Mouse (Mus musculus): Measurements from ENCODE around the gene Lmbr1. TPM values are rescaled to one million over a fixed set of nuclear protein-coding genes. Genes with fewer than 3 reads are reported as not detected.
"Not testable (repeated sequence)": the region's sequence is repeated elsewhere in the genome, so short reads cannot be mapped to it uniquely, and the experiment has no call there.

Gene Lmbr1
- 9.0 and 14.6 TPM in 2 replicates for polyA plus RNA-seq (2014; fragmentation: Nextera tagmentation; extraction: Ambion mirVana)

DNA sequence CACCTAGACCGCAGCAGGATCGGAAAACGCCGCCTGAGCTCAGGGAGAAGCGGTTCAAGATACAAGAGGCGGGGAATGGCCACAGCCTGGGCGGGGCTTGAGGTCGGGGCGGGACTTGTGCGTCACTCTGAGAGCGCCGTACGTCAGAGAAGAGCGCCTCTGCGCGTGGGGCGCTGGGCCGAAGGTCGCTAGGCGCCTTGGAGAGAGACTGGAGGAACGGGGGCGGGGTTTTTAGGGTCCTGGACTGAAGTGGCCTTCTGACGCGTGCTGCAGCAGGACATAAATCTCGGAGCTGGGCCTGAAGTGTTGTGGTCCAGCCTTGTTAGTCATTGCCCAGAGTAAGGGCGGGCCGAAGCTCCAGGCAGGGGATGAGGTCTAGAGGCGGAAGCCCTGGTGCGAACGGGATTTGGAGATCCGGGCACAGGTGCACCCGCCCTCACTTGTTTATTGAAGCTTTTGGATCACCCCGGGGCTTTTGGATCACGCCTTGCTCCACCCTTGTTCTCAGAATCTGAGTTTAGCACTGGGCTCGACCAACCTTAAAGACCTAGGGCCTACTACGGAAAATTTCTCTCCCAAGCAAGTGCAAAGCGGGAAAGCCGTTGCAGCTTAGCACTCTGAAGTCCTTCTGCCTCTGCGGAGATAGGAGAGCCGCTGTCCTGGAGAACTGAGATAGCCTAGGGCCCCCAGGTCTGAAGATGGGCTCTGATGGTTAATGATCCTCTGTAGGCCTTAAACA, at the start of gene Lmbr1:
Lmbr1 (minus strand) TSS at position 93 of the 739 bp plus-strand sequence.
- ATAC-seq (ENCODE audit: low FRiP score, low TSS enrichment), result peak; percentile 98
- Histone ChIP-seq H3K36me3 (ENCODE audit: control insufficient read depth, insufficient read depth, low read length) (no peaks in the 10 kb centered on the region), H3K9ac (ENCODE audit: low read depth, low read length) (peak within 1 kb of the TSS; percentile 76), H3K27me3 (ENCODE audit: control insufficient read depth, insufficient read depth, low read length) (no peaks in the 10 kb centered on the region), H3K4me2 (replicated peaks; ENCODE audit: low read depth, low read length) (peak within 1 kb of the TSS; percentile 62), H3K4me1 (ENCODE audit: control insufficient read depth, insufficient read depth, low read length) (peaks cover 4% of the 10 kb centered on the region; the same call in 1 of the 2 replicates), H3K27ac (ENCODE audit: low read depth, low read length) (peak within 1 kb of the TSS; percentile 70), H3K4me3 (ENCODE audit: low read length) (peak within 1 kb of the TSS; percentile 77), H3K9me3 (ENCODE audit: control insufficient read depth, low read length) (no peaks in the 10 kb centered on the region)
- WGBS, result 2% methylated on average over 40 of the region's 40 CpGs

DNA sequence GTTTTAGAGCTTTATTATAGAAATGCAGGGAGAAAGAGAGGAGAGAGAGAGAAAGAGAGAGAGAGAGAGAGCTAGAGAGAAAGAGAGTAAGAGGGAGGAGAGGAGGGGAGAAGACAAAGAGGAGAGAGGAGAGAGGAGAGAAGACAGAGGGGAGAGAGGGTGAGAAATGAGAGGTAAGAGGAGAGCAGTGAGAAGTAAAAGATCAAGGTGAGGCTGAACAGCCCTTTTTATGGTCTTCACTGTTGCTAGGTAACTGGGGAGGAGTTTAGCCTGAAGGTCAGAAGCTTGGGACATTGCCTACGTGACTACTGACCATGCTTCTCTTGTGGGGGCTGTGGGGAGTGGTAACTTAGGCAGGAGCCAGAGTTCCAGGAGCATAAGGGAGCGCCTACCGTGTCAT, 45.1 kb upstream of the Lmbr1 start:
- WGBS, result 33% methylated on average over 3 of the region's 3 CpGs
- not testable (repeated sequence) for H3K4me2 ChIP-seq (replicated peaks; ENCODE audit: low read depth, low read length); H3K9ac ChIP-seq (ENCODE audit: low read depth, low read length); H3K27me3 ChIP-seq (ENCODE audit: control insufficient read depth, insufficient read depth, low read length); H3K36me3 ChIP-seq (ENCODE audit: control insufficient read depth, insufficient read depth, low read length); H3K27ac ChIP-seq (ENCODE audit: low read depth, low read length); ATAC-seq (ENCODE audit: low FRiP score, low TSS enrichment); H3K9me3 ChIP-seq (ENCODE audit: control insufficient read depth, low read length); H3K4me3 ChIP-seq (ENCODE audit: low read length); H3K4me1 ChIP-seq (ENCODE audit: control insufficient read depth, insufficient read depth, low read length)

DNA sequence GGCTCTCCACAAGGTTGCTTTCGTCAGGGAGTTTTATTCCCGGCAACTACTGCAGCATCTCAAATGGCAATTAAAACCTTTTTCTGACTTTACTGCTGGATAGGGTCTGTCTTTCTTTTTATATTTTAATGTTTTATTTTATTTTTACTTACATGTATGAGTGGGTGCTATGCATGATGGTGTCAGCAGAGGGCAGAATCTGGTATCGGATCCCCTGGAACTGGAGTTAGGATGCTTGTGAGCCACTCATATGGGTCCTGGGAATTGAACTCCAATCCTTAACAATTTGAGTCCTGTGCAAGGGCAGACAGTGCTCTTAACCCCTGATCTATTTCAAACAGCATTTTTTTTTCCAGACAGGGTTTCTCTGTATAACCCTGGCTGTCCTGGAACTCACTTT, 34.9 kb upstream of the Lmbr1 start:
- Histone ChIP-seq H3K4me3 (ENCODE audit: low read length) (no peak overlapping the region), H3K9ac (ENCODE audit: low read depth, low read length) (no peak overlapping the region), H3K4me1 (ENCODE audit: control insufficient read depth, insufficient read depth, low read length) (no peaks in the 10 kb centered on the region), H3K9me3 (ENCODE audit: control insufficient read depth, low read length) (no peaks in the 10 kb centered on the region), H3K27ac (ENCODE audit: low read depth, low read length) (no peak overlapping the region), H3K4me2 (replicated peaks; ENCODE audit: low read depth, low read length) (no peak overlapping the region), H3K36me3 (ENCODE audit: control insufficient read depth, insufficient read depth, low read length) (no peaks in the 10 kb centered on the region), H3K27me3 (ENCODE audit: control insufficient read depth, insufficient read depth, low read length) (no peaks in the 10 kb centered on the region)
- 74% methylated on average over 3 of the region's 3 CpGs for WGBS
- ATAC-seq (ENCODE audit: low FRiP score, low TSS enrichment), result no peak

DNA sequence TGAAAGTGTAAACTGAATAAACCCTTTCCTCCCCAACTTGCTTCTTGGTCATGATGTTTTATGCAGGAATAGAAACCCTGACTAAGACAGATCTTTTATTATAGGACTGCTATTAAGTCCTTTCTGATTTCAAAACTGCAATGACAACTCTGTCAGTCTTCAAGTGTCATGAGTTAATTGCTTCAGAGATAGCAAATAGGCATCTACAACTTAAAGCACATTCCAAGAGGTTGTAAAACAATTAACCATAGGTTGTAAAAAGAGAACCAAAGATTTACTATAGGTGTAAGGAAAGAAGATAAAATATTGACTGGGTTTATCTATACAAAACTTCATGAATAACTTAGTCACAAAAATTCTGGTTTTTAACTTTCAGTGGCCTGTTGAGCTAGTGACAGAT, 32.7 kb upstream of the Lmbr1 start:
- Histone ChIP-seq H3K4me2 (replicated peaks; ENCODE audit: low read depth, low read length) (no peak overlapping the region), H3K27ac (ENCODE audit: low read depth, low read length) (no peak overlapping the region), H3K9ac (ENCODE audit: low read depth, low read length) (no peak overlapping the region), H3K9me3 (ENCODE audit: control insufficient read depth, low read length) (no peaks in the 10 kb centered on the region), H3K36me3 (ENCODE audit: control insufficient read depth, insufficient read depth, low read length) (no peaks in the 10 kb centered on the region), H3K4me1 (ENCODE audit: control insufficient read depth, insufficient read depth, low read length) (no peaks in the 10 kb centered on the region), H3K27me3 (ENCODE audit: control insufficient read depth, insufficient read depth, low read length) (no peaks in the 10 kb centered on the region), H3K4me3 (ENCODE audit: low read length) (no peak overlapping the region)
- no peak for ATAC-seq (ENCODE audit: low FRiP score, low TSS enrichment)

DNA sequence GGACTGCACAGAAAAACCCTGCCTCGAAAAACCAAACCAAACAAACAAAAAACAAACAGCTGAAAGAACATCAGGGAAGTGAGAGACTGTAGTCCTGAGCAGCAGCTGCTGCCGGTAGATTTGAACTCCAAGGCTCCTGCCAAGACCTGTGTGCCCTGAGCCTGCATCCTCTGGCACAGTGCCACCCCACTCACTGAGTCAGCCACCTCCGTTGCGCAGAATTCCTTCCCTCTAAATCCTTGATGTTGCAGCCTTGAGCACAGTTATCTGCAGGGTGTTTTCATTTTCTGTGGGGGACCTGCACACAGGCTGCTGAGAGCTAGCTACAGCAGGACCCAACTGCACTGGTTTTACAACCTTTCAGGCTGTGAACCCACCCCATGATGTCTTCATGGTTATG, 20.2 kb upstream of the Lmbr1 start:
- Histone ChIP-seq H3K4me2 (replicated peaks; ENCODE audit: low read depth, low read length) (no peak overlapping the region), H3K9me3 (ENCODE audit: control insufficient read depth, low read length) (no peaks in the 10 kb centered on the region), H3K9ac (ENCODE audit: low read depth, low read length) (no peak overlapping the region), H3K36me3 (ENCODE audit: control insufficient read depth, insufficient read depth, low read length) (no peaks in the 10 kb centered on the region), H3K27ac (ENCODE audit: low read depth, low read length) (no peak overlapping the region), H3K27me3 (ENCODE audit: control insufficient read depth, insufficient read depth, low read length) (no peaks in the 10 kb centered on the region), H3K4me1 (ENCODE audit: control insufficient read depth, insufficient read depth, low read length) (no peaks in the 10 kb centered on the region), H3K4me3 (ENCODE audit: low read length) (no peak overlapping the region)
- WGBS, result 62% methylated on average over 4 of the region's 4 CpGs
- ATAC-seq (ENCODE audit: low FRiP score, low TSS enrichment), result no peak

DNA sequence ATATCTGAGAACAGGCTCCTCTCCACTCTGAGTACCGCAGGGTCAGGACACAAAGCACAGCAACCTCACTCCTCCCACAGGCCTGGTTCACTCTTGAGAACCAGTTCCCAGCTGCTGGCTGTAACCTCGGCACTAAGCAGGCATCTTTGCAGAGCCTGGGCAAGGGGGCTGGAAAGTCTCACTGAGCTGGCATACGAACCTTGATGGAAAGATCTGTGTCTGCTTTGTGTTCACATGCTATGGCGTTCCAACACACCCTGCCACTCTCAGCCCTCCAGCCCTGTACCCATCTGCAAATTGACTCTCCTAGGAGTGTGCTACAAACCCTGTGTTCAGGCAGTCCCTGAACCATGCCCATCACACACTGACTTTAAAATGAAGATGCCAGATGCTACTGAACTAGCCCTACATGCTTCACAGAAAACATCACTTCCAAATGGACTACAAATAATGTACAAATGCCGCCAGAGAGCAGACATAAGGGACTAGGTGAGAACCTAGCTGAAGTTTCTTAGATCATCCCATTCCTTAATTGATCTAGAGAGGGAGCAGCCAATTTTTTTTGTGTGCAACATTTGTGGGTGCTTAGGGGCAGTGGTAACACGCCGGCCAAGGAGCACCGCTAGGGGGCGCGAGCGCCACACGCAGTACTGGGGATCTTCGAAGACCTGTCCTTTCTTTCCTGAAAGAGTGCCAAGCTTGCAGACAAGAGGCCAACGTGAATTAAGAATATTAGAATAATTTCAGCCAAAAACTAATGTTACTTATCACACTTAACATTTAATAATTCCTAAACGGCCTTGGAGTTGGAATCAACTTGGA, 11.0 kb upstream of the Lmbr1 start:
- peak; percentile 66; the same call in 1 of the 2 replicates for ATAC-seq (ENCODE audit: low FRiP score, low TSS enrichment)
- WGBS, result 22% methylated on average over 15 of the region's 15 CpGs

DNA sequence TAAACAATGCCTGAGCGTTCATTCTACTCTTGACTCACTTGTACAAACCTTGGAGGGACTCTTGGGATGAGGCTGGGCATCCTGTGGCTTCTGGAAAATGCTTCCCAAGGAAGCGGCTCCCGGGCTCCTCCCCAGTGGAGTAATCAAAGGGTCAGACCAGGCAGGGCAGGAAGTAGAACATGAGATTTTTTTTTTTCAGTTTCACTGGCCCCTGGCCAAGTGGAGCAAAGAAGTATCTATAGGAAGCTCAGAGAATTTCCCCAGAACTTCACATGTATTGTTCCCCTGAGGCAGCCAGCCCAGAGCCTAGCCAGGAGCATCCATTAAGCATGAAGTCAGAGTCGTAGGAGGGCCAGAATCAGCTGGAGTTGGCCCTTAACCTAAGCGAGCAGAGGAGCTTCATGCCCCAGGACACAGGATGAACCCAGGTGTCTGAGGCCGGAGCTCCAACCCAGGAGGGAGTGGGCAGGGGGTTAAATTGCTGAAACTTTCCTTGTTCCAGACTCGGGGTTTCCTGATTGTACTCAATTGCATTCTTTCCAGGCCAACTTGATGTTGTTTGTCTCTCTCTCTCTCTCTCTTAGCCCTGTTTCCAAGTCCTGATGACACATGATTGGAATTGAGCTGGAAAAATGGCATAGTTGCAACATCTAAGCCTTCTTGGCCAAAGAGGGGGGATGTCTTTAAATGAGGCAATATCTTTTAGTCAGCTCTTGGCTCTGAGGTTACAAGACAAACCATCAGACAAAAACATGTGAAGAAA, 10.2 kb upstream of the Lmbr1 start:
- Histone ChIP-seq H3K36me3 (ENCODE audit: control insufficient read depth, insufficient read depth, low read length) (no peaks in the 10 kb centered on the region), H3K9ac (ENCODE audit: low read depth, low read length) (no peak overlapping the region)

More for the DNA sequence above, 11.0 kb upstream of the Lmbr1 start:
- Histone ChIP-seq H3K9ac (ENCODE audit: low read depth, low read length) (no peak overlapping the region), H3K4me1 (ENCODE audit: control insufficient read depth, insufficient read depth, low read length) (0 out of 2 replicates have a peak, but pooled peaks cover 5% of the 10 kb centered on the region), H3K27me3 (ENCODE audit: control insufficient read depth, insufficient read depth, low read length) (no peaks in the 10 kb centered on the region), H3K27ac (ENCODE audit: low read depth, low read length) (no peak overlapping the region; the same call in 1 of the 2 replicates), H3K4me2 (replicated peaks; ENCODE audit: low read depth, low read length) (no peak overlapping the region), H3K36me3 (ENCODE audit: control insufficient read depth, insufficient read depth, low read length) (no peaks in the 10 kb centered on the region), H3K4me3 (ENCODE audit: low read length) (no peak overlapping the region), H3K9me3 (ENCODE audit: control insufficient read depth, low read length) (no peaks in the 10 kb centered on the region)

DNA sequence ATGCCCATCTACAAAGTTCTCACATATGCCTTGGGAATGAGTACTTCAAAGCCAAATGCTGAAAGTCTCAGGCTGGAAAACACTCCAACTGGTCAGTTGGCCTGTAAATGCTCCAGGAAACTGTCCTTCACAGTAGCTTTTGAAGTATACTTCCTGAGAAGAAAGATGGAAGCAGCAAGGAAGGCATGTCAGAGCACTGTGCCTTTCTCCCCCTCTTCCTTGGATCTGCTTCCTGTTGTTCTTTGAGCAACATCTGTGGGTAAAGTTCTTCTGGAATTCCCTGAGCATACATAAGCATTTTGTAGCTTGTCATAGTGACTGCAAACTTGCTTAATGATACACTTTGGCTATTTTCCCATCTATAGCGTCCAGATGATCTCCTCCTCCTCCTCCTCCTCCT, 9.4 kb upstream of the Lmbr1 start:
- WGBS, result 25% methylated on average over 1 of the region's 1 CpGs
- no peak for ATAC-seq (ENCODE audit: low FRiP score, low TSS enrichment)

More for the DNA sequence above, 10.2 kb upstream of the Lmbr1 start:
- Histone ChIP-seq H3K9me3 (ENCODE audit: control insufficient read depth, low read length) (no peaks in the 10 kb centered on the region), H3K4me2 (replicated peaks; ENCODE audit: low read depth, low read length) (0 out of 2 replicates have a peak overlapping the region, but pooled peaks have one; percentile 4), H3K27ac (ENCODE audit: low read depth, low read length) (peak overlapping the region; percentile 20; the same call in 1 of the 2 replicates), H3K4me1 (ENCODE audit: control insufficient read depth, insufficient read depth, low read length) (0 out of 2 replicates have a peak, but pooled peaks cover 5% of the 10 kb centered on the region), H3K4me3 (ENCODE audit: low read length) (no peak overlapping the region), H3K27me3 (ENCODE audit: control insufficient read depth, insufficient read depth, low read length) (no peaks in the 10 kb centered on the region)
- peak; percentile 66 for ATAC-seq (ENCODE audit: low FRiP score, low TSS enrichment)
- WGBS, result 29% methylated on average over 7 of the region's 7 CpGs

More for the DNA sequence above, 9.4 kb upstream of the Lmbr1 start:
- Histone ChIP-seq H3K4me1 (ENCODE audit: control insufficient read depth, insufficient read depth, low read length) (0 out of 2 replicates have a peak, but pooled peaks cover 5% of the 10 kb centered on the region), H3K4me2 (replicated peaks; ENCODE audit: low read depth, low read length) (no peak overlapping the region), H3K4me3 (ENCODE audit: low read length) (no peak overlapping the region), H3K36me3 (ENCODE audit: control insufficient read depth, insufficient read depth, low read length) (no peaks in the 10 kb centered on the region), H3K9ac (ENCODE audit: low read depth, low read length) (no peak overlapping the region), H3K27ac (ENCODE audit: low read depth, low read length) (peak overlapping the region; percentile 26; the same call in 1 of the 2 replicates), H3K9me3 (ENCODE audit: control insufficient read depth, low read length) (no peaks in the 10 kb centered on the region), H3K27me3 (ENCODE audit: control insufficient read depth, insufficient read depth, low read length) (no peaks in the 10 kb centered on the region)
